Mouse (Mus musculus) embryo, embryonic 11 days (tissue): Measurements from ENCODE around the gene Clybl.

Experiments used
- DNase-seq: peaks from one replicate; pipeline ENCODE4 v3.0.0-alpha.2; 2015

Gene Clybl

DNA sequence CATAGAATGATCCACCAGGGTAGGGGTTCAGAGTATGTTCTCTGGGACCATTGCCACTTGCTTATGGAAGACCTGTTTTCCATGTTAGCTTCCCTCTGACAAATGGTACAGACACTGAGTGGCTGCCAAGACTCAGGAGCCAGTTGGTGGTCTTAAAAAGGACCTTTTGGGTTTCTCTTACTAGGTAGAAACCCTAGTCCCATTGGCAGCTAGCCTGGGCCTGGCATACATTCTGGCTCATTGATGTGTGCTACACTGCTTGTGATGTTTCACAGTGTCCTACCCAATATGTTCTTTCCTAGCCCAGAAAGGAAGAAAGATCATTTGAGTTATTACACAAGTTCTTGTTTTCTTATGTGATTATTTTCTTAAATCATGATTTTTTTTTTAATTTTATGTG, 69.8 kb downstream of the Clybl start:
- DNase-seq: no peak

DNA sequence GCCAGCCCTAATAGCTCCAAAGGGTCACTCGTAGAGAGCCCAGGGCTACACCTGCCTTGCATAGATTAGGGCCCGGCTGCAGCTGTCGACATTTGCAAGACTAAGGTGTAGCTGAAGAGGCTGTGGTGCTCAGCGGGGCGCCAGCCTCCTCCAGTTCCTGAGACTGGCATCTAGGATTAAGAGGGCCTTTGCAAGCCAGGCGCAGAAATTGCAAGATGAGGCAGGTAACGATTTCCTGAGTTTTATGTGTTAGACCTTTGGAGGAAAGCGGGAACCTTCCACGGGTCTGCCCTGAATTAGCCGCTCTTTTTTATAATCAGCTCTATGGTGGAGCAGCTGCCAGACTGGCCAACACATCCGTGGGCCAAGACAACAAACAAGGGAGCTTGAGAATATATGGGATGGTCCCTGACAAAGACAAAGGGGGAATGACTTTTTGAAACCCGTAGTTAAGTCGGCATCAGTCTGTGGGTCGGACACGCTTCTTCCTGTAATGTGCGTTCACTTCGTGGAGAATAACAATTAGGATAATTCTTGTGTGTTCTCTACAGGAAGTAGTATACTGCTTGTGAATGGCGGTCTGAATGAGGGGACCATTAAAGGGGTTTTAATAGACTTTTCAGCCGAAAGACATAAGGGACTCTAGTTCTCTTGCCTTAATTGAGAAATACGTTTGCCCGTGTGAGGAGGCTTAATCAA, 74.2 kb downstream of the Clybl start:
- DNase-seq: peak; percentile 57

DNA sequence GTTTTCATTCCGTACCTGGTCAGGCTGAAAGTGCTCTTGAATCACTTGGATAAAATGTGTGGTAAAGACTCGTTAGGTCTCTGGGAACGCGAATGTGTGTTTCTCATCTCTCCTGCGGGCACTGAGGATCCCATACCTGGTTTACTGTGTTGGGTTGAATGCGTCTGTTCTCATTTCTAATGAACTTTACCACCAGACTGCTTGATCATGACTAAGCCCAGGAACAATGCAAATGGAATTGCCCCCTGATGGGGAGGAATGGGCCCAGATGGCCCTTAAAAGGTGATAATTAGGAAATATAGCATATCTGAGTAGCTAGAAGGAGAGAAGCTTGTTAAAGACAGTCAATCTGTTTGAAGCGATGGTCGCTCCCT, 74.7 kb downstream of the Clybl start:
- DNase-seq: no peak

DNA sequence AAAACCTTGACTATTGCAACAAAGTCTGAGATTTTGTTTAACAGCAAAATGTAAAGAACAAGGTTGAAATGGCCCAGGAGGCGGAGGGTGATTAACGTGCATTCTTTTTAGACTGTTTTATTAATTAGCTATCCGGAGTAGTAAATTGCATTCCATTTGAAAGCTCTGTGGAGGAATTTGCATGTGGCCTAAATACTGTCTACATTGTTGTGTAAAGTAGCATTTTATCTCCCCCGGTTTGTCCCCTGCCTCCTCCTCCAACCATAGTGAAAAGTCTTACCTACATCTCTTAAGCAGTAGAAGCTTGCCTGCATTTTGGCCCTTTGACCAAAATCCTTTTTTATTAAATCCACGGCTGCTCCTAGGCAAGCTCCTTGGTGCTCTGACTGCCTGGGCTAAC, 76.8 kb downstream of the Clybl start:
- DNase-seq: no peak

DNA sequence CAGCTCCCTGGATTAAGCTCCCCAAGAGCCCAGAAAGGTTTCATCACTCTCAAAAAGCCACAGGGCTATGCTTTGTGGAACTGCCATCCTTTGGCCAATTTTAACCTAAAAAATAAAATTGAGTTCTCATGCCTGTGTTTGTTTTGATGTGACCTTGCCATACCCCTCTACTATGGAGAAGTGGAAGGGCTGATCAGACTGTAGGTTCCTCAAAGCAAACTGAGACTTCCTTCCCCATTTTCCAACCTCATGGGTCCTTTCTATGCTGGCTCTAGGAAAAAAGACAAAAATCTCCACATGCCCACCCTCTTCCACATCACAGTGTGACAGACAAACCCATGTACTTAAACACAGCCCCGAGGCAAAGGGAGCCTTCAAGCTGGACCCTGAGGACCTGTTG, 79.7 kb downstream of the Clybl start:
- no peak for DNase-seq

DNA sequence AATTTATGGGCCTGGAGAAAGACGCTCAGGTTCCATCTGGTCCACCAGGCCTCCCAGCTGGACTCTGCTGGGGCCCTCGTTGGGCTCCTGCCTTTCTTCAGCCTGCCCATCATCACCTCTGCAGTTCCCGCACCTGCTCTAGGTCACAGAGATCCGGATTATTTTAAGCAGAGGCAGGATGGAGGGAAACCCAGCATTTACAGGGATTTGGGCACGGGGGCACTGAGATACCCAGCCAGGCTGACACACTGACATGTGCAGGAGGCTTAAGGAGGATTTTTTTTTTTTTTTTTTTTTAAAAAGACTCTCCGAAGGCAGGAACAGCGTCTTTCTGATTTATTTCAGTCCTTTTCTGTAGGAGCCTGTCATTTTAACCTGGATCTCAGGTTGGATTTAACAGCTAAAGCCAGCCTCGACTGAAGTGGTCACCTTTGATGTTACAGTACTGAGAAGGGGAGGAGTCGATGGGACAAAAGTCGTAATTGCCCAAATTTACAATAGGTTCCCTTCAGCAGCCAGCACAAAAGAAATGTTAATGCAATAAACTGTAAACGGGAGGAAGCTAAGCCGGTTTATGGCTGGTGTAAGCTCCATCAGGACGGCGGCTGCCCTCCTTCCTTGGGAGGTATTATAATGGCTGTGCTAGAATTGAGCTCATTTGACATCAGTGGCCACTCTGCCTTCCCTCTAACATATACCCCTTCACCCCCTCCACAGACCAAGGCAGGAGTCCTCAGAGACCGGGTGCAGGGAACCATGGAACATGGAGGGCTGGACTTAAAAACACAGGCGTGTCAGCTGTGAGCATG, 81.6 kb downstream of the Clybl start:
- no peak for DNase-seq

DNA sequence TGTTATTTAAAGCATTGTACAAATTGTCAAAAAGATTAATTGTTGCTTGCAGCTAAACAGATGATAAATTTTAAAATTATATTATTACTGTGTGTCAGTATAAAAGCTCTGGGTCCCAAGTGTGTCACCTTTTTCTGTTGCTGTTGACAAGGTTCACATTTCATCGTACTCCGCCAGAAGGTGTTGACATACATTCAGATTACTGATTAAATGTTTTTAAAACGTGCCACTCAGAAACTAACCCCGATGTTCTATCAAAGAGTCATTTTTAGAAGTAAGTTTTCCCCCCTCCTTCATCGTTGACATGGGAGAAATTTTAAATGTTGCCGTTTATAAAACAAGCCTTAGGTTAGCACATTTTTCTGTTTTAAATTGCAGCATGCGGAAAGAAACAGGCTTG, 83.7 kb downstream of the Clybl start:
- no peak for DNase-seq

DNA sequence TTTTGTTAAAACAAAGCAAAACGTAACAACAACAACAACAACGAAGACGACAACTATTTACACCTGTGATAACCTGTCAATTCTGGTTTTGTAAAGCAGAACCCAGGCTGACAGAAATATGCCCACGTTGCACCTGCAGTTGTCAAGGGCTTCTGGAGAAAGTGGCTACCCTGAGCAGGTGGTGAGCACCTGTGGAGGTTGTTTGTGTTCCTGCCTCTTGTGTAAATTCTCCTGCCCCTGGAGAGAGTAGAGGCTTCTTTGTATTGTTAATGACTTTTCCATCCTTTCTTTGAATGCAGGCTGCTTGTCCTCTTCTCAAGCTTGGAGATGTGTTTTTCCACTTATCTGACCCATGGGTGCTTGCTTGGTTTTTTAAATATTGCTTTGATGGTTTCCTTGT, 86.1 kb downstream of the Clybl start:
- DNase-seq: no peak

DNA sequence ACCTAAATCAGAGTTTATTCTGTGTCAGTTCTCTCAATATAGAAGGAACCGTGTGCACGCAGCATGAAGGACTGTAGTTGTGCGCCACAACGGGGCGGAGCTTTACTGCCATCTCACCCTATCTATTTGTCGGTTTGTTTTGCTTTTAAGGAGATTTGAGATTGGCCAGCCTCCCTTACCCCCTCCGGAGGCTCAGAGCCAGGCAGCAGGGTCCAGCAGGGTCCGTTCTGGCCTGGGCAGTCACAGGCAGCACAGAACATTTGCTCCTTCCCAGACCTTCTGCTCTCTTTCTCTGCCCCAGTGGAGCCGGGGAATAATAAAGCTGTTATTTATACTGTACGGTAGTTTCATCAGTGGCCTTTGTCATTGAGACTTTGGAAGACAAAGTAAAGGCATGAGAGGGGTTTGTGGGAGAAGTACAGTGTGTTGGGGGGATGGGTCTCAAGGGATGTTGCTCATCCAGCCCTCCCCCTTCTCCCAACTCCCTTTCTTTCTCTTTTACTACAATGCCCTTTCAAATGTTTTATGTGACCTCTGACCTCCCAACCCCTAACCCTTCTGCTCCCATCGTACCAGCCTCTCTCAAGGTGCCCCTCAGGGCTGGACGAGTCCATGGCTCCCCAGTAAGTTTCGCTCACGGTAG, 89.7 kb downstream of the Clybl start:
- no peak for DNase-seq

DNA sequence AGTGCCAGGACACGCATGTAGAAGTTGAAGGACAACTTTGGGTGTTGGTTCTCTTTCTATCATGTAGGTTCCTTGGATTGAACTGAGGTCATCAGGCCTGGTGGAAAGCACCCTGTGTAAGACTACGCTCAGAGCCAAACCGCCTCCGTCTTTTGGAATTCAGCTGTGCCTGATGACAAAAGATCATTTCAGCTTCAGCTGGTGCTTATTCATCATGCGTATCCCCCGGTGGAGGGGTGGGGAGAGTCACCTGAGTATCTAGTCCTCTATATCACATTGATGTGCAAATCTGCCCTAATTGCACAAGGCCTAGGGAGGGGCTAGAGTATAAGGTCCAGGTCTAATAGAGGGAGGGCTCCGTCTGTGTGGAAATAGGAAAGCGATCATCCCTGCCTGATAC, 95.6 kb downstream of the Clybl start:
- no peak for DNase-seq

DNA sequence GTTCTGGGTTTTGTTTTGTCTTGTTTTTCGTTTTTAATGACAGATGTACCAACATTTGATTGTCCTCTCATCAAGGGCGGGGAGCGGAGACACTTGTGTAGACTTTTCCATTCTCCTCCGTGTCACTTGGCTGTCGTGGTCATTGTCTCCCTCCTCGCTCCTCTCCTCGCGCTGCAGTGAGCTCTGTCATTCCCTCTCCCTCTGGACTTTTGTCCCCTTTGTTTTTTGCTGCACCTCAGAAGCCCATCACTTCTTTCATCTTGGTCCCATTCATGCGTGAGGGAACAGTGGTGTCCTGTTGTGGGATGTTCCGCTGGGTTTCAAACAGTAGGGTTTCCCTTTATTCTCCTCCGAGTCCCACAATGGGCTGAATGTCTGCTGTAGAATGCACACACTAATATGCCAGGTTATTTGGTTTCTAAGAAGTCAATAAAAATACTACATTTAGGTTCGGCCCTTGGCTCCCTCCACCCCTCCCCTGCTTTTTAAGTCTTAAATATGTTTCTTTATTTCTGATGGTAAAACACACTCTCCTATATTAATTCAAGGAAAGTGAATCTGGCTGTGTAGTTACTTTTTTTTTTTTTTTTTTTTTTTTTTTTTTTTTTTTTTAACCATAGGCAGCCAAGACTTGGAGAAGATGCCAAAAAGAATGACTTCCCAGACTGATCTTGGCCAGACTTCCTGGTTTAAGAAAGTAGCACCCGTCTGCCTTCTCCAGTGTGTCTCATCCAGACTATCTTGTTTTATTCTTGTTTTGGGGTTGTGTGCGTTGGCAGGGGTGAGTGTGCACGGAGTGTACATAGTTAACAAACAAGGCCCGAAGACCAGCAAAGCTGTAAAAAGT, 98.2 kb downstream of the Clybl start:
- DNase-seq: no peak

DNA sequence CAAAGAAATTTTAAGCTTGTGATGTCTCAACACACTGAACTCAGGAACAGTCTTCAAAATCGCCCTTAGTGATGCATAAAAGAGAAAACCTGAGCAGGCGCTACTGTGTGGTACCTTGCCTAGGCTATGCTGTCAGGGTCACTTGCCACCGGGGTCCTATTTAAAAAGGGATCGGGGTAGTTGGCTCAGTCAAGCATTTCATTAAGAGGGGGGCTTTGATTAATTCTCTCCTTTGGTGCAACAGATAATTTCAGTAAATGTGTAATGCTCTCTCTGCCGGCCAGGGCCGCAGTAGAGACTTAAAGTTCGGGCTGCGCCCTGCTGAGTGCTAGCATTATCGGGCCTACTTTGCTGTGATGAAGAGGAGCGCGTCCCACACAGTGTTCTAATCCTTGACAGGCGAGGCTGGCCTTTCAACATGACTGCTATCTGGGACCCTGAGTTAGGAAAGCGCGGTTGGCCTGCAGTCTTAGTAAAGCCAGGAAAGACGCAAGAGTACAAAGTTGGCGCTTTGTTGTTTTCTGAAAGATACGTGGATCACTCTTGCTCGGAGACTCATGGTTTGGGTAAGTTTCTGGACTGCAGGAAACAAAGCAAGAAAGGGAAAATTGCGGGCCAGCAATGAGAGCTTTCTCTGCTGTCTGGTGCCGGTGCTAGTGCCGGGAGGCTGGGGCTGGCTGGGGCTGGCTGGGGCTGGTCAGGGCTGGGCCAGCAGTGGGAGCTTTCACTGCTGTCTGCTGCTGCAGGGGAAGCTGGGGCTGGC, 99.0 kb downstream of the Clybl start:
- DNase-seq: peak; percentile 64

DNA sequence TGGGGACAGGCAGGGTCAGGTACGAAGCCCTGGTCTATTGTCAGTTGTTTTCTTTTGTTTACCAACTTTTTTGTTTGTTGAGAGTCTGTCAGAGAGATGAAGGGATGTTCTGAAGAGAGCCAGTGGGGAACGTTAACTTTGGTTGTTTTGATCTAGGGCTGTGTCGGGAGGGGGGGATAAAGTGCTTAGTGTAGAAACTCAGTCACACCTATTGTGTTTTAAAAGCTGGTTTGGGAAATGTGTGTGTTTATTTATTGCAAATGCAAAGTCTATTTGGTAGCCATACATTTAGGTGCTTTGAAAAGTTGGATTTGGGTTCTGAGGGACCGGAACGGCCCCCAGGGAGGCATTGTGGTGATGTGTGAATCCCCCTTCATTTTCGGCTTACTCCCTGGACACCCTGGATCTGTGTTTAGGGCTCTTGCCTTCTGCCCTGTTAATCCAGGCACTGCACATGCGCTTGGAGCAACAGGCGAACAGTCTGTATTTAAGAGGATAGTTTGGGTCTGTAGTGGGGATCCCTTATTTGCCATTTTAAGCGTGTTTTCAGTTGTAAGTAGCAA, 99.6 kb downstream of the Clybl start:
- no peak for DNase-seq

DNA sequence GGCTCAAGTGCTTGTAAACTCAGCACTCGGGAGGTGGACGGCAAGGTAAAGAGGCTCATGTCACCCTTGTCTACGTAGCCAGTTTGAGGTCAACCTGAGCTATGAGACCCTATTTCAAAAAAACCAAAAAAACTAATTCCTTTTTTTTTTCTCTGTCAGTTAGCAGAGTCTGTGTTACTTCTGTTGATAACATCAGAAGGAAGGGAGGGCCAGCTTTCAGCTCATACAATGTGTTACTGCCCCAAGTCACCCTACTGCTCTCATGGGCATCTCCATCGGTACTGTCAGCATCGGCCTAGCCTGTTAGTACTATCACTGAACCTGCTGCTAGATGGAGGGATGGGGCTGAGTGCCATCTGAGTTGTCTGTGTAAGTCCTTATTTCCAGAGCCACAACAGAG, 102.5 kb downstream of the Clybl start:
- DNase-seq: no peak

DNA sequence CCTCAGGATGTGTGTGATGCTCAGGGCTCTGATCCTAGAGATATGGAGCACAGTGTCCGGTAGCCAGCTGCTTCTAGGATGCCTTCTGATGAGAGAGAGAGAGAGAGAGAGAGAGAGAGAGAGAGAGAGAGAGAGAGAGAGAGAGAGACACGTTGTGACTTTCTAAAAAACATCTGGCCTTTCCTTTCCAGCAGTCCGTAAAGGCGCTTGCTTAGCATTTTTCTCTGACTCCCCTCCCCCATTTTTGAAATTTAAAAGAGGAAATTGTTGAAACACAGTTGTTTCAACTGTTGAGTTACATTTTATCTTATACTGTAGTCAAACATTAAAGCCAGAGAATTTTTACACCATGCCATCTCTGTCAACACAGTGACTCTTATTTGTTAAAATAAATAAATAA, 114.9 kb downstream of the Clybl start:
- DNase-seq: no peak

DNA sequence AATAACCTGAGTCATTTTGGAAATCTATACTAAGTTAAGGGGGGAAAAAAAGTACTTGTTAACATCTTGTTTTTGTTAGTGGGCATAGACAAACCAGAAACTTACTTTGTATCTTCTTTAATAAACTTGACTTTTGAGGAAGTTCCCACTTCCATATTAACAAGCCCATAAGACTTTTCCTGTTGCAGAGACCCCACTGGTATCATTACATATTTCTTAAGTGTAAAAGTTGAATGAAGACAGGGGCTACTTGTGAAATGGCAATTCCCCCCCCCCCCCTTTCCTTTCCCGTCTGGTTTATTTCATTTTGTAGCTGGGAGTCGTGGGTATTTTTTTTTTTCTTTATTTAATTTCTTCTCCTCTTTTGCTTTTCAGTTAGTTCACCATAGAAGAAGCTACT, 115.4 kb downstream of the Clybl start:
- no peak for DNase-seq

DNA sequence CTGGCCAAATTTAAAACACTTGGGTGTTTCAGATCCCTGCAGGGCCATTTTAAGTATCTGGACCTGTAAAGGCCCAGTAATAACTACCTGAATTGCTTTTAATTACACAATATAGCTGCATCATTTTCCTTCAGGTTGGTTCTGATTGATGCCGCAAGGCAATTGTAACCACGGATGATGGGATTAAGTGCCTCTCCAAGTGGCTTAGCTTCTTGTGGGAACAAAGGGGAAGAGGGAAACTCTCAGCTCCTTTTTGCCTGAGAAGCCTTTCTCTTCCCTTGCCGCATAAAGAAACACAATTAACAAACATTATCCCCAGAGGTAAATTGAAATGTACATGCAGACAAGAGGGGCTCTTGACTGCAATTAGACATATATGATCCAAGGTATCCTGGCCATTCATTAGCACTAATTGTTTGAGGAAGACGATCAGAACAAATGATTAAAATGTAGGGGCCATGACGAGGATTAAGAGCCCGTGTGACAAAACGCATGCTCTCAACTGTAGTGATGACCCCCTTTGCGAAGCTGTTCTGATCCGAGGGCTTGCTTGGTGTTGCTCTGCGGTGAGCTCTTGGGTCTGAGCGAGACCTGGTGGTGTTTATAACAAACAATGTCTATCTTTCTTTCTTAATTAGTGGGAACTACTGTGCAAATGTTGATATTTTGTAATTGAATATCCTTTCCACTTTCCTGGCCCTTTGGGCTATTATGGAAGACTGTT, 116.0 kb downstream of the Clybl start:
- peak; percentile 35 for DNase-seq

DNA sequence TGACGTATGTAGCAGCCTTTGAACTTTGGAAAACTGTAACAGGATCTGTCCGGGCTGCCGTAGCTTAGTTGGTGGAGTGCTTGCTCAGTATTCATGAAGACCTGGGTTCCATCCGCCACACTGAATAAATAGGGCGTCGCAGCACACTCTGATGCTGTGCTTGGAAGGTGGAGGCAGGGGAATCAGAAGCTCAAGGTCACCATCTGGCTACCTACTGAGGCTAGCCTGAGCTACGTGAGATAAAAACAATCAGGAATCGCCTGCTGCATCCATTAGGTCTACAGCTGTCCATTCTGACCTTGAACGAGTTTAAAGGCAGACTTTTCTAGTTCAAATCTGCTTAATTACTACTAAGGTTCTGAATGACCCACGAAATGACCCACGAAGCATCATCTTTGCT, 118.8 kb downstream of the Clybl start:
- no peak for DNase-seq

DNA sequence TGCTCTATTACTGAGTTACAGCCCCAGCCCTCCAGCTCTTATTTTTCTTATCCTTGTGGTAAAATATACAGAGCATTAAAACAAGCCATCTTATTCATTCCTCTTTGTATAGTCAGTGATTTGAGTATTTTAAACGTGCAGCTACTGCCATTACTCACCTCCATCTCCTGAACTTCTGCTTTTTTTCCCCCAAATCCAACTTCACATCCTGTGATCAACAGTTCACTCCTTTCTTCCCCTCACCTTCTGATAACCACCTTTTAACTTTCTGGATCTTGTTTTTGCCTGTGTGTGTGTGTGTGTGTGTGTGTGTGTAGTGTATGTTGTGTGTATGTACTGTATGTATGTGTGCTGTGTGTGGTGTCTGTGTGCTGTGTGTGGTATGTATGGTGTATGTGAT, 122.3 kb downstream of the Clybl start:
- no peak for DNase-seq

DNA sequence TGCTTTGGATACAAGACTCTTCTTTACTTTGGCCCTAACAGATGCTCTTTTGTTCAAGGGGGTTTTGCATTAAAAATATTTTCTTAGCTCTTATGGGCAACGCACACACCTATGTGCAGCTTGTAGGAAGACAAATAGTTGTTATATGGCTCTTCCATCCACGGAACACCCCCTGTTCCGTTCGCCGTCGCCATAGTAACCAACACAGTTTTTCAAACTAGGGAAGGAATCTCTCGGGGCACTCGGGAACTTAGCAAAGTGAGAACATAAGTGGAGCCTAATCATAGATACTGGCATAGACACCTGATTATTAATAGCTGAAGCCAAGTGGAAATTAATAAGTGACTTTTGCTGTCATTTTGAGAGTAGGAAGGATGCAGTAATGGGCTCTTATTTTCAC, 123.6 kb downstream of the Clybl start:
- DNase-seq: no peak

DNA sequence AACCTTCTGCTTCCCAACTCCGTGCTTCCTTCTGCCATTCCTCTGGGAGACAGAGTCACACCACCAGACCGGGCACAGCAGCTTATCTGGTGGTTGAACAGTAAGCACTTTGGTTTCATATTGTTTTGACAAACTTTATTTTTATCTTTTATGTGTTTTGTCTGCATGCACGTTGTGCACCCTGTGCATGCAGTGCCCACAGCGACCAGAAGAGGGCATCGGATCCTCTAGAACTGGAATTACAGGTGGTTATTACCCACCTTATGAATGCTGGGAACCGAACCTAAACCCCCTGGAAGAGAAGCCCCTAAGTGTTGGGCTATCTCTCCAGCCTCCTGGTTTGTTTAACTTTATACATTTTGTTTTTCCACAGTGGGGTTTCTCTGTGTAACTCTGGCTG, 130.9 kb downstream of the Clybl start:
- DNase-seq: no peak

DNA sequence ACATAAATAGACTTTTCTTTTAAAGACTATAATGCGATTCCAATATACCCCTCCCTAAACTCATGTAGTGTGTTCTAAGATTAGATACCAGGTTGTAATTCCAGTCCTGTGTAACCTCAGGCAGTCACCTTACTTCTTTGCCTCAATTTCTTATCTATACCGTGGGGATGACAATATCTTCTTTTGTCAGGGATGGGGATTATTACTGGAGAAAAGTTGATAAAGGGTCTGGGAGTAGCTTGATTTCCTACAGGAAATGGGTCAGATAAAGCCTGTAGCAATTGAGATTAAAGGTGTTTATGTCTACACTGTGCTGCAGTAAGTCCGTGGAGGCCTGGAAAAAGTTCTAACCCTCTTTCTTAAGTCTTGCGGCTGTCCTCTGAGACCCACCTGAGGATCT, 131.8 kb downstream of the Clybl start:
- DNase-seq: no peak
